Mouse (Mus musculus) CH12.LX (cell line): ENCODE measurements around the gene Clec11a. TPM values are rescaled to one million over a fixed set of nuclear protein-coding genes. Genes with fewer than 3 reads are reported as not detected.
A peak's percentile ranks its signal among the peaks of the same experiment; 100 is the strongest.
"Not testable (repeated sequence)": the region's sequence is repeated elsewhere in the genome, so short reads cannot be mapped to it uniquely, and the experiment has no call there.

Experiments
- DNase-seq: peaks from one replicate; pipeline ENCODE4 v3.0.0-alpha.2; 2013; ENCODE audit errors: extremely low read depth
- H3K27ac ChIP-seq: 2 replicates; pipeline ENCODE4 v1.5.1; 2012; ENCODE audit warnings: low read depth, mild to moderate bottlenecking, control low read depth, moderate library complexity; ENCODE audit not compliant: insufficient read depth
- H3K27me3 ChIP-seq: replicated peaks from 2 replicates; pipeline ENCODE3; 2012; ENCODE audit warnings: inconsistent platforms
- H3K36me3 ChIP-seq, 2 experiments: replicated peaks in 1 of 2; 2 replicates each; pipeline versions ENCODE3 to v1.6.1; 2012; ENCODE audit warnings: inconsistent platforms in 1 of 2, low read length in 1 of 2, mild to moderate bottlenecking in 1 of 2, mixed read lengths in 1 of 2, moderate library complexity in 1 of 2; ENCODE audit not compliant: control insufficient read depth in 1 of 2, insufficient read depth in 1 of 2
- H3K4me1 ChIP-seq, 2 experiments: 2 replicates each; pipeline ENCODE4 v1.6.1; 2012; ENCODE audit warnings: inconsistent platforms in 1 of 2, moderate library complexity in 1 of 2; ENCODE audit not compliant: insufficient read depth in 2 of 2, control insufficient read depth in 1 of 2
- H3K4me2 ChIP-seq: 2 replicates; pipeline ENCODE4 v1.6.1; 2012; ENCODE audit warnings: low read depth, mild to moderate bottlenecking, control low read depth; ENCODE audit not compliant: poor library complexity, insufficient read depth, severe bottlenecking
- H3K4me3 ChIP-seq, 3 experiments: fragments of 150-350 bp in 1 of 3; sonication (generic) in 1 of 3; replicated peaks in 1 of 3; 2 replicates each; pipeline versions ENCODE3 to v1.5.1; 2011 to 2012; ENCODE audit warnings: low read depth in 2 of 3, low read length in 2 of 3, mild to moderate bottlenecking in 2 of 3, moderate library complexity in 2 of 3, control low read depth in 1 of 3, improper control_type of control experiment in 1 of 3, inconsistent platforms in 1 of 3, mixed read lengths in 1 of 3; ENCODE audit not compliant: poor library complexity in 1 of 3
- H3K79me2 ChIP-seq: replicated peaks from 2 replicates; pipeline ENCODE4 v1.6.1; 2012; ENCODE audit warnings: mild to moderate bottlenecking, moderate library complexity; ENCODE audit not compliant: control insufficient read depth, poor library complexity, insufficient read depth, severe bottlenecking; ENCODE audit errors: extremely low read depth
- H3K9ac ChIP-seq: 2 replicates; pipeline ENCODE4 v1.6.1; 2012; ENCODE audit warnings: low read depth, mild to moderate bottlenecking, control low read depth, moderate library complexity; ENCODE audit not compliant: insufficient read depth
- H3K9me3 ChIP-seq: replicated peaks from 2 replicates; pipeline ENCODE3; 2012; ENCODE audit warnings: low read length, inconsistent platforms, mixed read lengths
- BHLHE40 ChIP-seq: IDR thresholded peaks from 2 replicates; pipeline ENCODE4 v1.6.1; 2011; ENCODE audit warnings: mild to moderate bottlenecking, low read depth, low read length, improper control_type of control experiment
- E2F4 ChIP-seq: IDR thresholded peaks from 2 replicates; pipeline ENCODE4 v1.6.1; 2011; ENCODE audit warnings: low read depth, low read length, improper control_type of control experiment; ENCODE audit not compliant: insufficient replicate concordance
- EP300 ChIP-seq: IDR thresholded peaks from 2 replicates; pipeline ENCODE4 v1.6.1; 2011; ENCODE audit warnings: low read length, improper control_type of control experiment
- HCFC1 ChIP-seq: IDR thresholded peaks from 2 replicates; pipeline ENCODE4 v1.6.1; 2012; ENCODE audit warnings: low read depth, mild to moderate bottlenecking, inconsistent platforms, low read length, improper control_type of control experiment
- JUN ChIP-seq: IDR thresholded peaks from 2 replicates; pipeline ENCODE4 v1.6.1; 2011; ENCODE audit warnings: low read depth, mild to moderate bottlenecking, low read length, improper control_type of control experiment, moderate library complexity; ENCODE audit not compliant: insufficient read depth
- JUND ChIP-seq: conservative IDR thresholded peaks from 2 replicates; pipeline ENCODE4 v1.6.1; 2011; ENCODE audit warnings: low read depth, low read length, improper control_type of control experiment
- MAFK ChIP-seq: IDR thresholded peaks from 2 replicates; pipeline ENCODE4 v1.6.1; 2011; ENCODE audit warnings: low read length, improper control_type of control experiment; ENCODE audit not compliant: insufficient replicate concordance
- POLR2A ChIP-seq: IDR thresholded peaks from 2 replicates; pipeline ENCODE4 v1.6.1; 2011; ENCODE audit warnings: low read depth, mild to moderate bottlenecking, improper control_type of control experiment, low read length
- SIN3A ChIP-seq: IDR thresholded peaks from 2 replicates; pipeline ENCODE4 v1.6.1; 2012; ENCODE audit warnings: low read length, improper control_type of control experiment, inconsistent platforms
- SMC3 ChIP-seq: IDR thresholded peaks from 2 replicates; pipeline ENCODE4 v1.6.1; 2011; ENCODE audit warnings: low read depth, low read length, improper control_type of control experiment
- TCF12 ChIP-seq: IDR thresholded peaks from 2 replicates; pipeline ENCODE4 v1.6.1; 2014; ENCODE audit warnings: low read depth, mild to moderate bottlenecking, inconsistent platforms, low read length, improper control_type of control experiment
- USF2 ChIP-seq: conservative IDR thresholded peaks from 2 replicates; pipeline ENCODE4 v1.6.1; 2011; ENCODE audit warnings: low read depth, low read length, improper control_type of control experiment
- ZC3H11A ChIP-seq: IDR thresholded peaks from 2 replicates; pipeline ENCODE4 v1.6.1; 2012; ENCODE audit warnings: low read depth, mild to moderate bottlenecking, inconsistent platforms, low read length, improper control_type of control experiment
- dilution Hi-C: fragments of 300-500 bp; cut with MboI; formaldehyde crosslinking; loops from 2 replicates; pipeline ENCODE4 v1.14.3; 2020; ENCODE audit warnings: low sequenced_read_pairs; ENCODE audit not compliant: extremely low pct_unique_long_range_greater_than_20kb, extremely low pct_ligation_motif_present
- in situ Hi-C: fragments of 300-500 bp; cut with MboI; formaldehyde crosslinking; loops from 3 replicates; pipeline ENCODE4 v1.14.3; 2019; ENCODE audit warnings: low sequenced_read_pairs, low pct_ligation_motif_present, low pct_unique_long_range_greater_than_20kb, mixed read lengths
- polyA plus RNA-seq: library from polyadenylated mRNA; unstranded; fragments of >175 nt; gene quantifications from 2 replicates; pipeline ENCODE4 v1.2.1, GENCODE M21; 2012; ENCODE audit warnings: low read depth; ENCODE audit not compliant: insufficient read length
- total RNA-seq, 2 experiments: library from RNA; depleted of rRNA; stranded (reverse); fragments of 300-350 nt in 1 of 2; fragments of >200 nt in 1 of 2; gene quantifications; 2 replicates each; pipeline ENCODE4 v1.2.3; 2012 to 2014

Clec11a gene
- total and polyA plus RNA-seq, 3 experiments: 0.46 to 0.89 (median 0.53) TPM

- H3K4me3 ChIP-seq, H3K79me2 ChIP-seq, H3K4me1 ChIP-seq, DNase-seq, H3K4me2 ChIP-seq, H3K9ac ChIP-seq, dilution Hi-C loops, in situ Hi-C loops, H3K36me3 ChIP-seq, H3K27ac ChIP-seq: not testable (repeated sequence)
- Histone ChIP-seq H3K27me3 (peaks cover 16% of the 10 kb centered on the region), H3K9me3 (peaks cover 15% of the 10 kb centered on the region)
Measured at GRCm38 (mm10) chr7:44297501-44297900, 9.2 kb downstream of the Clec11a start.

- no peak for TF ChIP-seq TCF12
- TF ChIP-seq BHLHE40: peak; percentile 44
- in situ Hi-C loops: no loop called here
Measured at GRCm38 (mm10) chr7:44291418-44291817, 15.3 kb downstream of the Clec11a start.

GRCm38 (mm10) chr7:44290986-44291385 is 15.7 kb downstream of the Clec11a start:
- H3K36me3 ChIP-seq: no peaks in the 10 kb centered on the region
- dilution Hi-C loops (no loop called here), in situ Hi-C loops (no loop called here)
- no peak for DNase-seq
- H3K27me3 ChIP-seq: peaks cover 22% of the 10 kb centered on the region
- no peak overlapping the region for H3K4me2 ChIP-seq
- no peak overlapping the region for H3K9ac ChIP-seq
- TF ChIP-seq MAFK: no peak
- TF ChIP-seq SIN3A: no peak
- TF ChIP-seq JUN: no peak
- TF ChIP-seq USF2: no peak
- no peak for TF ChIP-seq ZC3H11A
- no peak for TF ChIP-seq HCFC1
- no peak for TF ChIP-seq SMC3
- TF ChIP-seq EP300: no peak
- TF ChIP-seq BHLHE40: no peak
- no peak for TF ChIP-seq JUND
- TF ChIP-seq E2F4: no peak
- no peak for TF ChIP-seq POLR2A
- no peak overlapping the region for H3K27ac ChIP-seq
- peaks cover 5% of the 10 kb centered on the region for H3K9me3 ChIP-seq
- H3K79me2 ChIP-seq: no peaks in the 10 kb centered on the region
- peaks cover 0 to 9% of the 10 kb centered on the region in 2 experiments; a peak in 2 of 4 replicates for H3K4me1 ChIP-seq
- H3K4me3 ChIP-seq: no peak overlapping the region

More at GRCm38 (mm10) chr7:44291418-44291817, 15.3 kb downstream of the Clec11a start:
- H3K9ac ChIP-seq: no peak overlapping the region
- peaks cover 0 to 9% of the 10 kb centered on the region in 2 experiments; a peak in 2 of 4 replicates for H3K4me1 ChIP-seq
- no peak overlapping the region for H3K27ac ChIP-seq
- dilution Hi-C loops: no loop called here
- no peak for DNase-seq
- peaks cover 9% of the 10 kb centered on the region for H3K9me3 ChIP-seq
- H3K27me3 ChIP-seq: peaks cover 25% of the 10 kb centered on the region
- no peak overlapping the region for H3K4me3 ChIP-seq
- H3K36me3 ChIP-seq: no peaks in the 10 kb centered on the region
- H3K4me2 ChIP-seq: no peak overlapping the region
- no peaks in the 10 kb centered on the region for H3K79me2 ChIP-seq
